Mouse (Mus musculus) spleen, adult 2 months (tissue): Measurements from ENCODE around the gene Hid1. TPM values are rescaled to one million over a fixed set of nuclear protein-coding genes. Genes with fewer than 3 reads are reported as not detected.

Experiments used
- DNase-seq, 2 experiments: peaks; one replicate each; pipeline versions ENCODE4 v3.0.0 to v3.0.0-alpha.2; 2012 to 2021; ENCODE audit warnings: low spot score in 2 of 2, low read depth in 1 of 2
- H3K27ac ChIP-seq: fragments of 200-500 bp; 2 replicates; pipeline ENCODE4 v1.5.1; 2012; ENCODE audit warnings: low read length, inconsistent platforms; ENCODE audit not compliant: insufficient read depth
- H3K27me3 ChIP-seq: fragments of 200-500 bp; 2 replicates; pipeline ENCODE4 v1.6.1; 2012; ENCODE audit warnings: mild to moderate bottlenecking, moderate library complexity, low read length, inconsistent platforms; ENCODE audit not compliant: control insufficient read depth, insufficient read depth
- H3K36me3 ChIP-seq: fragments of 200-500 bp; 2 replicates; pipeline ENCODE4 v1.6.1; 2012; ENCODE audit warnings: mild to moderate bottlenecking, low read length, inconsistent platforms; ENCODE audit not compliant: control insufficient read depth, insufficient read depth
- H3K4me1 ChIP-seq: fragments of 200-500 bp; 2 replicates; pipeline ENCODE4 v1.6.1; 2011; ENCODE audit warnings: inconsistent platforms; ENCODE audit not compliant: control insufficient read depth, insufficient read depth, insufficient read length
- H3K4me3 ChIP-seq: fragments of 200-500 bp; 2 replicates; pipeline ENCODE4 v1.5.1; 2011; ENCODE audit warnings: mild to moderate bottlenecking, inconsistent platforms; ENCODE audit not compliant: insufficient read depth, insufficient read length; ENCODE audit errors: extremely low read depth
- CTCF ChIP-seq: fragments of 200-500 bp; IDR thresholded peaks from 2 replicates; pipeline ENCODE4 v1.5.1; 2011; ENCODE audit warnings: mild to moderate bottlenecking, inconsistent platforms; ENCODE audit not compliant: insufficient read depth, insufficient read length, insufficient replicate concordance; ENCODE audit errors: extremely low read depth
- POLR2A ChIP-seq: fragments of 200-500 bp; IDR thresholded peaks from 2 replicates; pipeline ENCODE4 v1.6.1; 2011; ENCODE audit warnings: low read depth, low read length, inconsistent platforms
- WGBS: fragments of 180-500 bp; shearing (Covaris S2); methylation state at CpG from one replicate; pipeline ENCODE4 v1.1.7; 2018; 5-methylcytosine and 5-hydroxymethylcytosine counted together
- polyA plus RNA-seq: library from polyadenylated mRNA; depleted of rRNA; stranded (reverse); fragments of >200 nt; gene quantifications from 2 replicates; pipeline ENCODE4 v1.2.3, GENCODE M21; 2012

The Hid1 gene
- polyA plus RNA-seq, 1 experiment: 17.9 TPM

- no peak for TF ChIP-seq CTCF
- TF ChIP-seq POLR2A: no peak
- Histone ChIP-seq H3K27me3 (peaks cover 17% of the 10 kb centered on the region), H3K4me3 (no peak overlapping the region), H3K36me3 (no peaks in the 10 kb centered on the region), H3K27ac (no peak overlapping the region), H3K4me1 (no peaks in the 10 kb centered on the region)
- no peak for DNase-seq
- 19% methylated on average over 32 of the region's 32 CpGs for WGBS
Observed at GRCm38 (mm10) chr11:115323354-115323753, 44.2 kb downstream of the Hid1 start.

GRCm38 (mm10) chr11:115321906-115322693 is 45.5 kb downstream of the Hid1 start, which contains the start of gene Ush1g:
TSS of gene Ush1g (minus strand) at chr11:115322041.
- peak in 1 of 2 experiments; percentile 9 for DNase-seq
- H3K27ac ChIP-seq: no peak within 1 kb of the TSS
- no peaks in the 10 kb centered on the region for H3K4me1 ChIP-seq
- 5% methylated on average over 35 of the region's 35 CpGs for WGBS
- no peaks in the 10 kb centered on the region for H3K36me3 ChIP-seq
- TF ChIP-seq POLR2A (no peak), CTCF (peak; percentile 84; the same call in 1 of the 2 replicates)
- H3K27me3 ChIP-seq: peaks cover 20% of the 10 kb centered on the region
- H3K4me3 ChIP-seq: peak within 1 kb of the TSS; percentile 6; the same call in 1 of the 2 replicates

GRCm38 (mm10) chr11:115319704-115320383 is 47.7 kb downstream of the Hid1 start:
- H3K36me3 ChIP-seq: no peaks in the 10 kb centered on the region
- no peak for DNase-seq
- WGBS: 19% methylated on average over 18 of the region's 18 CpGs
- H3K4me3 ChIP-seq: no peak overlapping the region
- no peak for TF ChIP-seq CTCF
- no peak for TF ChIP-seq POLR2A
- H3K27me3 ChIP-seq: peaks cover 23% of the 10 kb centered on the region
- H3K27ac ChIP-seq: no peak overlapping the region
- no peaks in the 10 kb centered on the region for H3K4me1 ChIP-seq

- H3K27me3 ChIP-seq: peaks cover 22% of the 10 kb centered on the region
Observed at GRCm38 (mm10) chr11:115318245-115319027, 49.1 kb downstream of the Hid1 start.

GRCm38 (mm10) chr11:115317204-115317603 is 50.4 kb downstream of the Hid1 start:
- 61% methylated on average over 7 of the region's 7 CpGs for WGBS
- H3K36me3 ChIP-seq: no peaks in the 10 kb centered on the region
- no peaks in the 10 kb centered on the region for H3K4me1 ChIP-seq
- H3K27me3 ChIP-seq: peaks cover 16% of the 10 kb centered on the region; the same call in 1 of the 2 replicates
- TF ChIP-seq POLR2A (no peak), CTCF (no peak)
- DNase-seq: no peak
- no peak overlapping the region for H3K27ac ChIP-seq
- no peak overlapping the region for H3K4me3 ChIP-seq

More at GRCm38 (mm10) chr11:115318245-115319027, 49.1 kb downstream of the Hid1 start:
- 10% methylated on average over 63 of the region's 63 CpGs for WGBS
- Histone ChIP-seq H3K4me3 (no peak overlapping the region), H3K4me1 (no peaks in the 10 kb centered on the region), H3K36me3 (no peaks in the 10 kb centered on the region), H3K27ac (no peak overlapping the region)
- no peak for TF ChIP-seq CTCF
- TF ChIP-seq POLR2A: no peak
- DNase-seq: no peak

- 27% methylated on average over 2 of the region's 2 CpGs for WGBS
- TF ChIP-seq POLR2A (no peak), CTCF (no peak)
- DNase-seq: no peak
- Histone ChIP-seq H3K27me3 (peaks cover 6% of the 10 kb centered on the region; the same call in 1 of the 2 replicates), H3K4me1 (no peaks in the 10 kb centered on the region), H3K4me3 (no peak overlapping the region), H3K36me3 (no peaks in the 10 kb centered on the region), H3K27ac (no peak overlapping the region)
Observed at GRCm38 (mm10) chr11:115314249-115314648, 53.3 kb downstream of the Hid1 start.
